ENCODE assay signal across 8 mouse cellular contexts in the genomic region with DNA sequence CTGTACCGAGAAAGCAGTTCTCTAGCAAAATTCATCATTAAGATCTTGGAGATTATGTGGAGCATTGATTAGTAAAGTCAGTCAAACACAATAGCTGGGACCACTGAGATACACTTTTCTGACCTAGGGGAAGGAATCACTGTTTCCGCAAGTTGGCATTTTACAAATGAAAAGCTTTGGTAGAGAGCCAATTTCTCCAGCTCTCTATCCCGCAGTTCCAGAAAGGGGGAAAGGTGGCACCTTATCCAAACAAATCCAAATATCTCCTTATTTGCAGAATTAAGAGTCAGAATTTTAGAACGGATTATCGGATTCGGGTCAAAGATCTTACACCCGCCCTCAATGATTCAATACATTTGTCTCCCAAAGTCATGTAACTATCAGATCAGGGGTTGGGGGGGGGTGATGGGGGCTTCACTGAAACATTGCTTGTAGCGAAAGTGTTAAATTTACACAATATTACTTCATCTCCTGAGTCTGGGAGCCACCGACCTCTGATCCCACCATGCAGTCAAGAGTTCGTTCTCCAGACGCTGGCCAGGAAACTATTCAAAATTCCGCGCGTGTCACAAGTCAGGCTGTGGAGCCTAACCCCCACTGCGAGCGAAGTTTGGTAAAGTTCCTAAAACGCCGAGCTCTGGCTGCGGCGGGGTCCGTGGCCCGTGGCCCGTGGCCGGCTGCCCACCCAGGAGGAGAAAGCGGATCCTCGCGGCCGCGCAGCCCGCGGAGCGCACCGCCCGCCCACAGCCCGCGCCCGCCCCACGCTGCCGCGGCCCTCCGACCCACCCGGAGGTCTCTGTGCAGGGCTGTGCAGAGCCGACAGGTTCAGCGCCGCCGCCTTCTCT. TPM values are rescaled to one million over a fixed set of nuclear protein-coding genes. Genes with fewer than 3 reads are reported as not detected.
DNase-seq lines count a peak whose midpoint lies in the region; ATAC-seq and TF ChIP-seq lines count a peak whose summit lies in the region.

No protein-coding gene starts in this region.

- no peak for DNase-seq in spleen, adult 2 months (ENCODE audit: low read depth in 1 of 2, low spot score in 2 of 2)
- no peak for DNase-seq in spleen, adult 18-20 months
- no peak for DNase-seq in layer of hippocampus, adult 9-10 months (ENCODE audit: low spot score)
- DNase-seq in spleen, postnatal 10 days (ENCODE audit: low spot score in 2 of 2) = no peak
- no peak for DNase-seq in gastrocnemius, postnatal 10 days

- TF ChIP-seq CTCF in spleen, adult 2 months (IDR thresholded peaks at IDR 0.05; ENCODE audit: extremely low read depth, insufficient read depth, insufficient read length, insufficient replicate concordance) = no peak
- TF ChIP-seq CTCF in small intestine, adult 2 months (IDR thresholded peaks at IDR 0.05; ENCODE audit: extremely low read depth, insufficient read length, insufficient replicate concordance, low read depth, low read length) = no peak

- H3K9ac ChIP-seq in forebrain, embryonic 12.5 days = peak overlapping the region; percentile 79
- peak overlapping the region; percentile 72 for H3K9ac ChIP-seq in liver, embryonic 12.5 days

- H3K4me3 ChIP-seq in spleen, adult 2 months (ENCODE audit: extremely low read depth, insufficient read depth, insufficient read length) = peak overlapping the region; percentile 61
- peak overlapping the region; percentile 78 for H3K4me3 ChIP-seq in forebrain, embryonic 12.5 days (replicated peaks)
- H3K4me3 ChIP-seq in liver, embryonic 12.5 days = peak overlapping the region; percentile 66
- peak overlapping the region; percentile 93 for H3K4me3 ChIP-seq in small intestine, adult 2 months (ENCODE audit: low read depth, low read length)

- peak overlapping the region; percentile 99 for H3K4me2 ChIP-seq in forebrain, embryonic 12.5 days
- peak overlapping the region; percentile 91 for H3K4me2 ChIP-seq in liver, embryonic 12.5 days

- 11% methylated on average over 46 of the region's 46 CpGs for WGBS in spleen, adult 2 months
- WGBS in forebrain, embryonic 12.5 days = 4% methylated on average over 46 of the region's 46 CpGs
- 6% methylated on average over 40 of the region's 46 CpGs for WGBS in liver, embryonic 12.5 days (ENCODE audit: insufficient replicate concordance)
- WGBS in small intestine, adult 2 months = 3% methylated on average over 45 of the region's 46 CpGs

- H3K36me3 ChIP-seq in spleen, adult 2 months (ENCODE audit: control insufficient read depth, insufficient read depth, low read length) = no peaks in the 10 kb centered on the region
- no peaks in the 10 kb centered on the region for H3K36me3 ChIP-seq in forebrain, embryonic 12.5 days (replicated peaks)
- no peaks in the 10 kb centered on the region for H3K36me3 ChIP-seq in liver, embryonic 12.5 days
- H3K36me3 ChIP-seq in small intestine, adult 2 months (ENCODE audit: control insufficient read depth, insufficient read depth, low read length) = no peaks in the 10 kb centered on the region

- no peaks in the 10 kb centered on the region for H3K9me3 ChIP-seq in forebrain, embryonic 12.5 days
- H3K9me3 ChIP-seq in liver, embryonic 12.5 days (replicated peaks) = no peaks in the 10 kb centered on the region

- H3K27me3 ChIP-seq in spleen, adult 2 months (ENCODE audit: control insufficient read depth, insufficient read depth, low read length) = peaks cover 8% of the 10 kb centered on the region
- peaks cover 33% of the 10 kb centered on the region for H3K27me3 ChIP-seq in forebrain, embryonic 12.5 days
- peaks cover 50% of the 10 kb centered on the region for H3K27me3 ChIP-seq in liver, embryonic 12.5 days (replicated peaks)
- H3K27me3 ChIP-seq in small intestine, adult 2 months (ENCODE audit: control insufficient read depth, insufficient read depth, low read length) = no peaks in the 10 kb centered on the region

- peak; percentile 47 for ATAC-seq in forebrain, embryonic 12.5 days (ENCODE audit: low FRiP score)
- peak; percentile 40; the same call in 1 of the 2 replicates for ATAC-seq in liver, embryonic 12.5 days

- H3K27ac ChIP-seq in spleen, adult 2 months (ENCODE audit: insufficient read depth, low read length) = no peak overlapping the region
- 0 out of 2 replicates have a peak overlapping the region, but pooled peaks have one; percentile 31 for H3K27ac ChIP-seq in forebrain, embryonic 12.5 days
- peak overlapping the region; percentile 40; the same call in 1 of the 2 replicates for H3K27ac ChIP-seq in liver, embryonic 12.5 days
- peak overlapping the region; percentile 97 for H3K27ac ChIP-seq in small intestine, adult 2 months (ENCODE audit: insufficient read depth, low read depth, low read length)

- peaks cover 2% of the 10 kb centered on the region; the same call in 1 of the 2 replicates for H3K4me1 ChIP-seq in spleen, adult 2 months (ENCODE audit: control insufficient read depth, insufficient read depth, insufficient read length)
- peaks cover 19% of the 10 kb centered on the region for H3K4me1 ChIP-seq in forebrain, embryonic 12.5 days
- H3K4me1 ChIP-seq in liver, embryonic 12.5 days = peaks cover 14% of the 10 kb centered on the region; the same call in 1 of the 2 replicates
- peaks cover 3% of the 10 kb centered on the region; the same call in 1 of the 2 replicates for H3K4me1 ChIP-seq in small intestine, adult 2 months (ENCODE audit: control insufficient read depth, insufficient read depth, insufficient read length, low read length)

- no peak for TF ChIP-seq POLR2A in spleen, adult 2 months (IDR thresholded peaks at IDR 0.05; ENCODE audit: low read depth, low read length)
- no peak for TF ChIP-seq POLR2A in small intestine, adult 2 months (IDR thresholded peaks at IDR 0.05; ENCODE audit: low read depth, low read length)

RNA-seq across cellular contexts. Expression of gene Depdc7, which starts 0.6 kb away (rescaled TPM):
- 0.99 and 1.2 TPM in 2 replicates for polyA plus RNA-seq in spleen, adult 2 months (2012; rRNA removed)
- polyA plus RNA-seq in forebrain, embryonic 12.5 days (2016; fragmentation: Nextera tagmentation; extraction: Ambion mirVana) = 5.1 and 5.4 TPM in 2 replicates
- polyA plus RNA-seq in liver, embryonic 12.5 days (2016; fragmentation: Nextera tagmentation; extraction: Ambion mirVana) = 9.3 and 10.7 TPM in 2 replicates
- polyA plus RNA-seq in small intestine, adult 2 months (2012; rRNA removed) = 3.5 and 15.7 TPM in 2 replicates
- 1 to 10 TPM; 2.3 to 3.0 TPM for total RNA-seq in gastrocnemius, postnatal 10 days (2021)

RNA-seq across cellular contexts. Expression of gene Pin1rt1, which starts 25.9 kb away (rescaled TPM):
- not detected in 2 replicates for polyA plus RNA-seq in spleen, adult 2 months (2012; rRNA removed)
- not detected in 2 replicates for polyA plus RNA-seq in forebrain, embryonic 12.5 days (2016; fragmentation: Nextera tagmentation; extraction: Ambion mirVana)
- not detected in 2 replicates for polyA plus RNA-seq in liver, embryonic 12.5 days (2016; fragmentation: Nextera tagmentation; extraction: Ambion mirVana)
- not detected in 2 replicates for polyA plus RNA-seq in small intestine, adult 2 months (2012; rRNA removed)
- not detected for total RNA-seq in gastrocnemius, postnatal 10 days (2021)

RNA-seq across cellular contexts. Expression of gene Tcp11l1, which starts 30.1 kb away (rescaled TPM):
- polyA plus RNA-seq in spleen, adult 2 months (2012; rRNA removed) = 2.1 and 3.3 TPM in 2 replicates
- polyA plus RNA-seq in forebrain, embryonic 12.5 days (2016; fragmentation: Nextera tagmentation; extraction: Ambion mirVana) = 69.2 and 69.8 TPM in 2 replicates
- polyA plus RNA-seq in liver, embryonic 12.5 days (2016; fragmentation: Nextera tagmentation; extraction: Ambion mirVana) = 11.0 and 12.2 TPM in 2 replicates
- 1.9 and 2.4 TPM in 2 replicates for polyA plus RNA-seq in small intestine, adult 2 months (2012; rRNA removed)
- 1 to 10 TPM; 5.7 to 7.2 TPM for total RNA-seq in gastrocnemius, postnatal 10 days (2021)
